ENCODE assay signal across 9 mouse cellular contexts in the genomic region with DNA sequence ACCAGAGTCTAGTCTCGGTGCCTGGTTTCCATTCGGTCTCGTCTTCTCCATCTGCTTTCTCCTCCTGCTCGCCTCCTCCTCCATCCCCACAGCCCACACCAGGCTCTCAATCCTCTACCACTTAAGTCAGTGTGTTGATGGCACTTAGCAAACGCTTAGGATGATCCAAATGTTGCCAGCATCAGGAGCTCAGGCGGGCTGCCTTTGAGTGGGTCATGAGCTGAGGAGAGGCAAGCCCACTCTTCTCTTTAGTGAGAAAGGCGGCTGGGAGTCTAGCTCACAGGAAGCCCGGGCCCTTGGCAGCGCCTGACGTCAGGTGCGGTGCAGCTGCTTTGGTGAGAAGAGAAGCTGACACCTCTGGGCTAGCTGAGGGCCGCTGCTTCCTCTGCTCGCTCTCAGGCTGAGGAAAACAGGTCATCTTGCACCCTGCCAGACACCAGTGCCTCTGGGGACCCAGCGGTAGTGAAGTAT. TPM values are rescaled to one million over a fixed set of nuclear protein-coding genes. Genes with fewer than 3 reads are reported as not detected.
DNase-seq lines count a peak whose midpoint lies in the region; ATAC-seq lines count a peak whose summit lies in the region.
"Had no signal": no experiment of that assay in that cellular context is flagged by ENCODE, and none has a peak within 500 bp of the region (broad histone marks: within the 10 kb centered on the region; RNA-seq: fewer than 3 reads in every experiment).

No protein-coding gene starts in this region.

- peak; percentile 74 for ATAC-seq in inflammation-experienced regulatory T-cells, adult 6 months
- no peak for ATAC-seq in hindbrain, embryonic 13.5 days (ENCODE audit: low FRiP score)
- ATAC-seq: Patski had no signal

- no peak overlapping the region for H3K4me3 ChIP-seq in heart, embryonic 10.5 days
- H3K4me3 ChIP-seq in hindbrain, embryonic 13.5 days: no peak overlapping the region

- peak; percentile 80 for DNase-seq in heart, embryonic 10.5 days (ENCODE audit: low spot score)
- no peak for DNase-seq in heart, adult 9 months (ENCODE audit: low spot score in 2 of 2)
- DNase-seq in CD8-positive naive resting alpha-beta T cell, adult 2 months (ENCODE audit: low read depth in 2 of 2, low spot score in 2 of 2): peak; percentile 82 to 87
- peak; percentile 48 for DNase-seq in spleen, adult 12 weeks (ENCODE audit: low spot score)
- no peak for DNase-seq in urinary bladder, postnatal 10 days (ENCODE audit: low spot score)
- no peak for DNase-seq in urinary bladder, adult 18-20 months (ENCODE audit: low spot score in 2 of 2)

- H3K36me3 ChIP-seq in heart, embryonic 10.5 days: no peaks in the 10 kb centered on the region
- H3K36me3 ChIP-seq in hindbrain, embryonic 13.5 days: no peaks in the 10 kb centered on the region

- no peaks in the 10 kb centered on the region for H3K27me3 ChIP-seq in heart, embryonic 10.5 days (ENCODE audit: insufficient read depth, poor library complexity, severe bottlenecking)
- H3K27me3 ChIP-seq in hindbrain, embryonic 13.5 days: no peaks in the 10 kb centered on the region
- H3K27me3 ChIP-seq: Patski had no signal

- no peak overlapping the region for H3K4me2 ChIP-seq in hindbrain, embryonic 13.5 days

- peaks cover 24% of the 10 kb centered on the region for H3K4me1 ChIP-seq in heart, embryonic 10.5 days
- no peaks in the 10 kb centered on the region for H3K4me1 ChIP-seq in hindbrain, embryonic 13.5 days (replicated peaks)

- WGBS in heart, embryonic 10.5 days: 53% methylated on average over 14 of the region's 14 CpGs
- 82% methylated on average over 14 of the region's 14 CpGs for WGBS in hindbrain, embryonic 13.5 days

- H3K9ac ChIP-seq in hindbrain, embryonic 13.5 days: no peak overlapping the region

- H3K27ac ChIP-seq in heart, embryonic 10.5 days: peak overlapping the region; percentile 59
- H3K27ac ChIP-seq in hindbrain, embryonic 13.5 days: no peak overlapping the region

- H3K9me3 ChIP-seq in heart, embryonic 10.5 days: no peaks in the 10 kb centered on the region
- H3K9me3 ChIP-seq in hindbrain, embryonic 13.5 days: no peaks in the 10 kb centered on the region

RNA-seq across cellular contexts. Expression of a gene that starts 15.0 kb away (rescaled TPM):
- 41.6 and 41.8 TPM in 2 replicates for polyA plus RNA-seq in heart, embryonic 10.5 days (2016; fragmentation: Nextera tagmentation; extraction: Ambion mirVana)
- 100 to 1,000 TPM in 1 of 3 experiments, 10 to 100 TPM in 2; 95.3 to 104 (median 98.9) TPM for polyA plus RNA-seq in inflammation-experienced regulatory T-cells, adult 6 months (2017; shearing (Covaris generic))
- 47.2 and 48.2 TPM in 2 replicates for polyA plus RNA-seq in hindbrain, embryonic 13.5 days (2015; fragmentation: Nextera tagmentation; extraction: Ambion mirVana)

RNA-seq across cellular contexts. Expression of a gene that starts 54.1 kb away (rescaled TPM):
- polyA plus RNA-seq in heart, embryonic 10.5 days (2016; fragmentation: Nextera tagmentation; extraction: Ambion mirVana): 21.9 and 22.0 TPM in 2 replicates
- polyA plus RNA-seq in inflammation-experienced regulatory T-cells, adult 6 months (2017; shearing (Covaris generic)): 10 to 100 TPM; 26.5 to 44.1 (median 34.3) TPM
- 24.4 and 24.5 TPM in 2 replicates for polyA plus RNA-seq in hindbrain, embryonic 13.5 days (2015; fragmentation: Nextera tagmentation; extraction: Ambion mirVana)

Comparison
In these comparisons a context has a peak if more than half of its experiments do, and no peak if none do; other contexts are left out.
1. DNase-seq: peak in heart, embryonic 10.5 days (single experiment), CD8-positive naive resting alpha-beta T cell, adult 2 months (2 of 2) and spleen, adult 12 weeks (single experiment); none in heart, adult 9 months (0 of 2), urinary bladder, postnatal 10 days (single experiment) and urinary bladder, adult 18-20 months (0 of 2).